Mouse (Mus musculus) forebrain, embryonic 14.5 days (tissue): ENCODE measurements around the gene Degs2. TPM values are rescaled to one million over a fixed set of nuclear protein-coding genes. Genes with fewer than 3 reads are reported as not detected.
A peak's percentile ranks its signal among the peaks of the same experiment; 100 is the strongest.

Experiments
- ATAC-seq: fragments of 200-750 bp; cut with Nextera tagmentation; 2 replicates; pipeline ENCODE4 v1.8.0; 2017; ENCODE audit warnings: mild to moderate bottlenecking, moderate library complexity
- DNase-seq: peaks from one replicate; pipeline ENCODE4 v3.0.0-alpha.2; 2015; ENCODE audit warnings: low spot score
- H3K27ac ChIP-seq: fragments of 300-500 bp; sonication (generic); 2 replicates; pipeline ENCODE4 v1.5.1; 2014; ENCODE audit warnings: low read depth, mild to moderate bottlenecking, control low read depth, low read length, moderate library complexity
- H3K27me3 ChIP-seq: fragments of 300-500 bp; sonication (generic); replicated peaks from 2 replicates; pipeline ENCODE4 v1.6.1; 2014; ENCODE audit warnings: low read length, control low read depth, mixed read lengths; ENCODE audit not compliant: control insufficient read depth, insufficient read depth
- H3K36me3 ChIP-seq: fragments of 300-500 bp; sonication (generic); 2 replicates; pipeline ENCODE4 v1.6.1; 2014; ENCODE audit warnings: low read length, control low read depth; ENCODE audit not compliant: control insufficient read depth, insufficient read depth
- H3K4me1 ChIP-seq: fragments of 300-500 bp; sonication (generic); 2 replicates; pipeline ENCODE4 v1.6.1; 2014; ENCODE audit warnings: antibody characterized with exemption, low read length, control low read depth; ENCODE audit not compliant: control insufficient read depth, insufficient read depth
- H3K4me2 ChIP-seq: fragments of 300-500 bp; sonication (generic); 2 replicates; pipeline ENCODE4 v1.6.1; 2014; ENCODE audit warnings: mild to moderate bottlenecking, control low read depth, low read length
- H3K4me3 ChIP-seq: fragments of 300-500 bp; sonication (generic); 2 replicates; pipeline ENCODE4 v1.5.1; 2014; ENCODE audit warnings: low read depth, low read length, control low read depth
- H3K9ac ChIP-seq: fragments of 300-500 bp; sonication (generic); 2 replicates; pipeline ENCODE4 v1.6.1; 2014; ENCODE audit warnings: mild to moderate bottlenecking, low read length, control low read depth, moderate library complexity
- H3K9me3 ChIP-seq: fragments of 300-500 bp; sonication (generic); replicated peaks from 2 replicates; pipeline ENCODE4 v1.6.1; 2016; ENCODE audit warnings: low read length, control low read depth, mixed read lengths; ENCODE audit not compliant: control insufficient read depth
- WGBS: fragments of 180-500 bp; shearing (Covaris S2); extraction: QIAGEN DNeasy Blood & Tissue Kit; methylation state at CpG from one replicate; pipeline ENCODE4 v1.1.7; 2014; 5-methylcytosine and 5-hydroxymethylcytosine counted together
- polyA plus RNA-seq: library from polyadenylated mRNA; unstranded; fragments of >200 nt; fragmentation: Nextera tagmentation; extraction: Ambion mirVana; gene quantifications from 2 replicates; pipeline ENCODE4 v1.2.1, GENCODE M21; 2014

Degs2 gene
- polyA plus RNA-seq, result 1.1 and 1.3 TPM in 2 replicates

GRCm38 (mm10) chr12:108702185-108702584, at the start of gene Degs2:
Gene Degs2, minus strand, starts transcription at chr12:108702315.
- no peak within 1 kb of the TSS for H3K9ac ChIP-seq
- H3K9me3 ChIP-seq, result no peaks in the 10 kb centered on the region
- 1% methylated on average over 32 of the region's 32 CpGs for WGBS
- no peak within 1 kb of the TSS for H3K27ac ChIP-seq
- H3K4me1 ChIP-seq, result no peaks in the 10 kb centered on the region
- ATAC-seq (no peak), DNase-seq (no peak)
- H3K4me3 ChIP-seq, result peak within 1 kb of the TSS; percentile 3; the same call in 1 of the 2 replicates
- peak within 1 kb of the TSS; percentile 23 for H3K4me2 ChIP-seq
- no peaks in the 10 kb centered on the region for H3K36me3 ChIP-seq
- peaks cover 27% of the 10 kb centered on the region for H3K27me3 ChIP-seq

- H3K4me3 ChIP-seq, result no peak overlapping the region
- no peaks in the 10 kb centered on the region for H3K4me1 ChIP-seq
- H3K4me2 ChIP-seq, result no peak overlapping the region
- H3K27me3 ChIP-seq, result no peaks in the 10 kb centered on the region
- WGBS, result 50% methylated on average over 9 of the region's 9 CpGs
- DNase-seq (no peak), ATAC-seq (no peak)
- no peaks in the 10 kb centered on the region for H3K36me3 ChIP-seq
- H3K27ac ChIP-seq, result no peak overlapping the region
- H3K9ac ChIP-seq, result no peak overlapping the region
- no peaks in the 10 kb centered on the region for H3K9me3 ChIP-seq
These were observed 49.7 kb upstream of the Degs2 start for GRCm38 (mm10) chr12:108751790-108752189.

- no peaks in the 10 kb centered on the region for H3K36me3 ChIP-seq
- H3K4me2 ChIP-seq, result no peak overlapping the region
- H3K4me3 ChIP-seq, result no peak overlapping the region
- H3K9ac ChIP-seq, result no peak overlapping the region
- H3K27ac ChIP-seq, result no peak overlapping the region
- ATAC-seq (no peak), DNase-seq (no peak)
- 82% methylated on average over 3 of the region's 3 CpGs for WGBS
- no peaks in the 10 kb centered on the region for H3K4me1 ChIP-seq
- no peaks in the 10 kb centered on the region for H3K27me3 ChIP-seq
- H3K9me3 ChIP-seq, result no peaks in the 10 kb centered on the region
These were observed 48.1 kb upstream of the Degs2 start for GRCm38 (mm10) chr12:108750226-108750625.

GRCm38 (mm10) chr12:108749454-108749853, 47.3 kb upstream of the Degs2 start:
- H3K4me1 ChIP-seq, result no peaks in the 10 kb centered on the region
- H3K27me3 ChIP-seq, result no peaks in the 10 kb centered on the region
- no peak overlapping the region for H3K9ac ChIP-seq
- no peaks in the 10 kb centered on the region for H3K9me3 ChIP-seq
- no peaks in the 10 kb centered on the region for H3K36me3 ChIP-seq
- no peak overlapping the region for H3K27ac ChIP-seq
- WGBS, result 89% methylated on average over 9 of the region's 9 CpGs
- DNase-seq (no peak), ATAC-seq (no peak)
- no peak overlapping the region for H3K4me2 ChIP-seq
- no peak overlapping the region for H3K4me3 ChIP-seq

- Histone ChIP-seq H3K9ac (no peak overlapping the region), H3K27ac (no peak overlapping the region), H3K36me3 (no peaks in the 10 kb centered on the region), H3K4me1 (no peaks in the 10 kb centered on the region), H3K27me3 (no peaks in the 10 kb centered on the region), H3K9me3 (no peaks in the 10 kb centered on the region), H3K4me2 (no peak overlapping the region), H3K4me3 (no peak overlapping the region)
- ATAC-seq (no peak), DNase-seq (no peak)
- 48% methylated on average over 6 of the region's 6 CpGs for WGBS
These were observed 46.9 kb upstream of the Degs2 start for GRCm38 (mm10) chr12:108749019-108749418.

GRCm38 (mm10) chr12:108745990-108746389, 43.9 kb upstream of the Degs2 start:
- no peaks in the 10 kb centered on the region for H3K27me3 ChIP-seq
- H3K4me2 ChIP-seq, result no peak overlapping the region
- no peaks in the 10 kb centered on the region for H3K4me1 ChIP-seq
- H3K9ac ChIP-seq, result no peak overlapping the region
- H3K27ac ChIP-seq, result no peak overlapping the region
- no peaks in the 10 kb centered on the region for H3K9me3 ChIP-seq
- DNase-seq (no peak), ATAC-seq (no peak)
- H3K36me3 ChIP-seq, result no peaks in the 10 kb centered on the region
- no peak overlapping the region for H3K4me3 ChIP-seq

- H3K4me3 ChIP-seq, result no peak overlapping the region
These were observed 40.1 kb upstream of the Degs2 start for GRCm38 (mm10) chr12:108742241-108742640.

GRCm38 (mm10) chr12:108741472-108741871, 39.4 kb upstream of the Degs2 start:
- no peaks in the 10 kb centered on the region for H3K27me3 ChIP-seq
- H3K36me3 ChIP-seq, result no peaks in the 10 kb centered on the region
- ATAC-seq (no peak), DNase-seq (no peak)
- H3K4me3 ChIP-seq, result no peak overlapping the region
- H3K9me3 ChIP-seq, result no peaks in the 10 kb centered on the region
- no peak overlapping the region for H3K4me2 ChIP-seq
- WGBS, result 90% methylated on average over 2 of the region's 2 CpGs
- no peak overlapping the region for H3K27ac ChIP-seq
- no peak overlapping the region for H3K9ac ChIP-seq
- H3K4me1 ChIP-seq, result no peaks in the 10 kb centered on the region

More at GRCm38 (mm10) chr12:108742241-108742640, 40.1 kb upstream of the Degs2 start:
- no peak overlapping the region for H3K4me2 ChIP-seq
- H3K27me3 ChIP-seq, result no peaks in the 10 kb centered on the region
- WGBS, result 94% methylated on average over 4 of the region's 4 CpGs
- H3K4me1 ChIP-seq, result no peaks in the 10 kb centered on the region
- no peak overlapping the region for H3K27ac ChIP-seq
- H3K36me3 ChIP-seq, result no peaks in the 10 kb centered on the region
- DNase-seq, result no peak
- no peak for ATAC-seq
- H3K9ac ChIP-seq, result no peak overlapping the region
- H3K9me3 ChIP-seq, result no peaks in the 10 kb centered on the region

GRCm38 (mm10) chr12:108738745-108739144, 36.6 kb upstream of the Degs2 start:
- DNase-seq (no peak), ATAC-seq (no peak)
- Histone ChIP-seq H3K27ac (no peak overlapping the region), H3K27me3 (no peaks in the 10 kb centered on the region), H3K9me3 (no peaks in the 10 kb centered on the region), H3K4me1 (no peaks in the 10 kb centered on the region), H3K4me3 (no peak overlapping the region), H3K36me3 (no peaks in the 10 kb centered on the region), H3K9ac (no peak overlapping the region), H3K4me2 (no peak overlapping the region)
- 91% methylated on average over 12 of the region's 12 CpGs for WGBS
